Mouse (Mus musculus) forebrain, embryonic 10.5 days (tissue): ENCODE measurements around the gene Bscl2. TPM values are rescaled to one million over a fixed set of nuclear protein-coding genes. Genes with fewer than 3 reads are reported as not detected.
"Not testable (repeated sequence)": the region's sequence is repeated elsewhere in the genome, so short reads cannot be mapped to it uniquely, and the experiment has no call there.

Source experiments
- DNase-seq: peaks from one replicate; pipeline ENCODE4 v3.0.0-alpha.2; 2017; ENCODE audit warnings: low spot score; ENCODE audit errors: extremely low spot score
- H3K27ac ChIP-seq: fragments of 300-500 bp; sonication (generic); 2 replicates; pipeline ENCODE4 v1.5.1; 2016; ENCODE audit warnings: mild to moderate bottlenecking
- H3K27me3 ChIP-seq: fragments of 300-500 bp; sonication (generic); 2 replicates; pipeline ENCODE4 v1.6.1; 2016; ENCODE audit warnings: mild to moderate bottlenecking; ENCODE audit not compliant: poor library complexity, severe bottlenecking
- H3K36me3 ChIP-seq: fragments of 300-500 bp; sonication (generic); replicated peaks from 2 replicates; pipeline ENCODE4 v1.6.1; 2016; ENCODE audit warnings: mild to moderate bottlenecking, moderate library complexity
- H3K4me1 ChIP-seq: fragments of 300-500 bp; sonication (generic); 2 replicates; pipeline ENCODE4 v1.6.1; 2016
- H3K4me3 ChIP-seq: fragments of 300-500 bp; sonication (generic); 2 replicates; pipeline ENCODE4 v1.5.1; 2016; ENCODE audit warnings: mild to moderate bottlenecking, moderate library complexity
- H3K9me3 ChIP-seq: fragments of 300-500 bp; sonication (generic); 2 replicates; pipeline ENCODE4 v1.6.1; 2016; ENCODE audit warnings: mild to moderate bottlenecking, moderate library complexity
- WGBS: fragments of 180-500 bp; shearing (Covaris S2); methylation state at CpG from one replicate; pipeline ENCODE4 v1.1.7; 2016; 5-methylcytosine and 5-hydroxymethylcytosine counted together
- microRNA-seq: library from miRNA; unstranded; fragments of <30 nt; microRNA quantifications from one replicate; pipeline ENCODE4, GENCODE M21; 2017
- polyA plus RNA-seq: library from polyadenylated mRNA; unstranded; fragments of >200 nt; fragmentation: Nextera tagmentation; extraction: Ambion mirVana; gene quantifications from 2 replicates; pipeline ENCODE4 v1.2.1, GENCODE M21; 2016

Bscl2 gene
- polyA plus RNA-seq, 1 experiment from 2014 or later, result 48.0 TPM

DNA sequence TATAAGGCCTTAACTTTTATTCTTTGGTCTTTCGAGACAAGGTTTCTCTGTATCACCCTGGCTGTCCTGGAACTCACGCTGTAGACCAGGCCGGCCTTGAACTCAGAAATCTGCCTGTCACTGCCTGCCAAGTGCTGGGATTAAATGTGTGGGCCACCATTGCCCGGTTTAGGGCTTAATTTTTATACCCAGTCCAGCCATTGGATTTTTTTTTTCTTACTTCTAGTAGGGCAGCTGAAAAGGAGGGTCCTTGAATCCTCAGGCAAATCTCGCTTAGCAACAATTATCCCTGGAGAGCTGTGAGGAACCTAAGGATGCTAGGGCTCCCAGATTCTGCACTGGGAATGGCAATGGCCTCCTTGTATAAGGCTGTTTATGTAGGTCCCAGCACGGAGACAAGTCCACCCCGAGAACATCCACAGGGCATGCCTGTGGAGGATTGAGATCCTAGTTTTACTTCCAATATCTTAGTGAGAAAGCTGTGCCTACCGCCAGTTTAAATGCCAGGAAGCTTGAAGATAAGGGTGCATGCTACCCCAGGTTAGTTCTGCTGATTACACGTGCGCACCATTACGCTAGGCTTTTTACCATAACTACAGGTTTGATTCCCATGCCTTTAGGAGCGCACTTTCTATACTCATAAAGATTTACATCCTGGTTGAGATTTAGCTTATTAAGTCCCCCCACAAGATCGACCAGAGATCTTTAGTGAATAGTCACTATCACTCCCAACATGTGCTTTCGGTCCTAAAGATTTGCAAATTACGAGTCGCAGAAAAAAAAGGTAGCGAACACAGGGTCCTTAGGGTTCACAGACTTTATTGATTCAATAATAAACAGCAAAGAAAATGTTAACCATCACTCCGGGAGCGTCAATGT lies 50.6 kb downstream of the Bscl2 start:
- Histone ChIP-seq H3K9me3 (no peaks in the 10 kb centered on the region), H3K27me3 (no peaks in the 10 kb centered on the region), H3K27ac (peak overlapping the region; percentile 96), H3K4me1 (peaks cover 27% of the 10 kb centered on the region), H3K4me3 (peak overlapping the region; percentile 78), H3K36me3 (peaks cover 22% of the 10 kb centered on the region)
- no peak for DNase-seq
- 16% methylated on average over 19 of the region's 19 CpGs for WGBS

- DNase-seq, result peak; percentile 95
- WGBS, result under 1% methylated on average over 58 of the region's 58 CpGs
- H3K36me3 ChIP-seq, result peaks cover 22% of the 10 kb centered on the region
- H3K27ac ChIP-seq, result peak within 1 kb of the TSS; percentile 96
- H3K4me3 ChIP-seq, result peak within 1 kb of the TSS; percentile 78
- H3K9me3 ChIP-seq, result no peaks in the 10 kb centered on the region
- H3K4me1 ChIP-seq, result peaks cover 32% of the 10 kb centered on the region
- no peaks in the 10 kb centered on the region for H3K27me3 ChIP-seq
Observed at GRCm38 (mm10) chr19:8888511-8889385, 51.5 kb downstream of the Bscl2 start, which contains the start of the genes 1810009A15Rik and Gm49416. Gene 1810009A15Rik, plus strand, starts transcription at chr19:8888853. Gene Gm49416, plus strand, starts transcription at chr19:8888926.

DNA sequence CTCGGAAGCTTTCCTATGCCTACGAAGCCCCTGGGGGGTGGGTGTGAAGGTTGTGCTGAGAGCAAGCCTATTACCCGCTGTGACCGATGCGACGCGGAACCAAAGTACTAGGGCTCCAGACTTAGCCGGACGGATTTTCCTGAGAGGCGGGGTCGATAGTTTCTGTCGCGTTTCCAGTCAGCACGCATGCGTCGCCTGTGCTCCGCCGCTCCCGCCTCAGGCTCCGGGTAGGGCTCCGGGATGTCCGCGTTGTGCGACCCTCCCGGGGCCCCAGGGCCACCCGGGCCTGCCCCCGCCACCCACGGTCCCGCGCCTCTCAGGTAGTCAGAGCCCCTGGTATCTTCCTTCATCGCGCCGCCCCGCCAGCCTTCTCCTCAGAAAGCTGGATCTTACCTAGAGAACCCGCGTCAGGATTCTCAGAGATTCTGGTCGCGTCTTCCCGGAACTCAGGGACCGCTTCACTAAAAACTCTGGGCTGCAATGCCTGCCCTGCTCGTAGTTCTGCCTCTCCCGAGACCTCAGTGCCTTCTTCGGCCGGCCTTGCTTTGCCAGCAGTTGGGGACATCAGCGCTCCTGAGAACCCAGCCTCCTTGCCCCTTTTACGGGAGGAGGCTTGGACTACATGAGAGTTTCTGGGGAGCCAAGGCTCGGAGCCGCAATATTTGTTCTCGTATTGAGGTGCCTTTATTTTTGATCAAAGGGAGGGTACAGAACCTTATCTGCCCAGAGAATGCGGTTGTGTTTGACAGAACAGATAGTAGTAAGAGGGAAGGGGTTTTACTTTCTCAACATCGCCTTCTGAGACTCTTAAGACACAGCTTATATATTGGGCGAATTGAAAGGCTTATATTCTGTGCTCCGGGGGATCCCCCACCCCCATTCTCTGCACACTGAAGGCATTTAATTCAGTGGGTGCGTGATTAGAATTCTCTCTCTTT lies 55.8 kb downstream of the Bscl2 start, which contains the start of gene Ints5:
Gene Ints5, plus strand, starts transcription at position 177 of the 938 bp plus-strand sequence.
- Histone ChIP-seq H3K9me3 (no peaks in the 10 kb centered on the region), H3K4me1 (peaks cover 44% of the 10 kb centered on the region), H3K36me3 (peaks cover 53% of the 10 kb centered on the region), H3K27me3 (no peaks in the 10 kb centered on the region), H3K4me3 (peak within 1 kb of the TSS; percentile 84), H3K27ac (peak within 1 kb of the TSS; percentile 94)
- 4% methylated on average over 54 of the region's 54 CpGs for WGBS
- DNase-seq, result peak; percentile 83

- WGBS, result 97% methylated on average over 9 of the region's 9 CpGs
- H3K4me3 ChIP-seq, result peak overlapping the region; percentile 1; the same call in 1 of the 2 replicates
- H3K27ac ChIP-seq, result no peak overlapping the region
- no peak for DNase-seq
- peaks cover 50% of the 10 kb centered on the region for H3K4me1 ChIP-seq
- no peaks in the 10 kb centered on the region for H3K27me3 ChIP-seq
- no peaks in the 10 kb centered on the region for H3K9me3 ChIP-seq
- peaks cover 52% of the 10 kb centered on the region for H3K36me3 ChIP-seq
Observed at GRCm38 (mm10) chr19:8895397-8895960, 58.2 kb downstream of the Bscl2 start.

- H3K27ac ChIP-seq, H3K9me3 ChIP-seq, DNase-seq, H3K27me3 ChIP-seq: not testable (repeated sequence)
- Histone ChIP-seq H3K4me1 (peaks cover 50% of the 10 kb centered on the region), H3K4me3 (peak overlapping the region; percentile 1; the same call in 1 of the 2 replicates), H3K36me3 (peaks cover 52% of the 10 kb centered on the region)
- 92% methylated on average over 5 of the region's 5 CpGs for WGBS
Observed at GRCm38 (mm10) chr19:8896231-8896630, 59.0 kb downstream of the Bscl2 start.

- Histone ChIP-seq H3K36me3 (peaks cover 57% of the 10 kb centered on the region), H3K4me1 (peaks cover 48% of the 10 kb centered on the region), H3K27ac (peak overlapping the region; percentile 96), H3K4me3 (peak overlapping the region; percentile 94)
- not testable (repeated sequence) for H3K9me3 ChIP-seq, H3K27me3 ChIP-seq
- 34% methylated on average over 21 of the region's 21 CpGs for WGBS
- DNase-seq, result peak; percentile 55
Observed at GRCm38 (mm10) chr19:8897211-8897864, 60.1 kb downstream of the Bscl2 start.

GRCm38 (mm10) chr19:8897865-8898495 lies 60.7 kb downstream of the Bscl2 start, which contains the start of gene Ganab:
Gene Ganab, plus strand, starts transcription at chr19:8898071.
- H3K36me3 ChIP-seq, result peaks cover 63% of the 10 kb centered on the region
- H3K27ac ChIP-seq, result peak within 1 kb of the TSS; percentile 96
- under 1% methylated on average over 53 of the region's 53 CpGs for WGBS
- no peaks in the 10 kb centered on the region for H3K9me3 ChIP-seq
- peak; percentile 98 for DNase-seq
- peaks cover 44% of the 10 kb centered on the region for H3K4me1 ChIP-seq
- no peaks in the 10 kb centered on the region for H3K27me3 ChIP-seq
- H3K4me3 ChIP-seq, result peak within 1 kb of the TSS; percentile 94

Small RNAs within 50 kb of the gene (microRNA-seq; reads per million reads assigned to microRNA genes)
- not detected for gene Mir5136

Other genes with a start within 250 kb of the Bscl2 start
- 0.06 TPM in 1 of 2 replicates, not detected in the other for gene Slc22a8, start 246.2 kb upstream of the Bscl2 start, polyA plus RNA-seq
- gene Slc22a6, start 219.4 kb upstream of the Bscl2 start, polyA plus RNA-seq, result 0.06 TPM in 1 of 2 replicates, not detected in the other
- gene Chrm1, start 173.7 kb upstream of the Bscl2 start, polyA plus RNA-seq, result not detected in 2 replicates
- gene Slc3a2, start 114.1 kb upstream of the Bscl2 start, polyA plus RNA-seq, result 136 and 149 TPM in 2 replicates
- 120 and 126 TPM in 2 replicates for gene Wdr74, start 101.6 kb upstream of the Bscl2 start, polyA plus RNA-seq
- 3.4 and 3.7 TPM in 2 replicates for gene 1700092M07Rik, start 96.7 kb upstream of the Bscl2 start, polyA plus RNA-seq
- 86.8 and 87.8 TPM in 2 replicates for gene Stx5a, start 96.1 kb upstream of the Bscl2 start, polyA plus RNA-seq
- 254 and 275 TPM in 2 replicates for gene Nxf1, start 80.4 kb upstream of the Bscl2 start, polyA plus RNA-seq
- gene Tmem223, start 66.5 kb upstream of the Bscl2 start, polyA plus RNA-seq, result 170 TPM in 2 replicates
- 47.4 and 49.5 TPM in 2 replicates for gene Tmem179b, start 63.0 kb upstream of the Bscl2 start, polyA plus RNA-seq
- gene Taf6l, start 51.0 kb upstream of the Bscl2 start, polyA plus RNA-seq, result 48.6 and 49.4 TPM in 2 replicates
- gene Polr2g, start 38.9 kb upstream of the Bscl2 start, polyA plus RNA-seq, result 173 and 180 TPM in 2 replicates
- gene Zbtb3, start 34.9 kb upstream of the Bscl2 start, polyA plus RNA-seq, result 6.6 and 6.8 TPM in 2 replicates
- gene Ttc9c, start 18.1 kb upstream of the Bscl2 start, polyA plus RNA-seq, result 82.5 and 85.5 TPM in 2 replicates
- 4.9 and 5.4 TPM in 2 replicates for gene Hnrnpul2, start 17.5 kb upstream of the Bscl2 start, polyA plus RNA-seq
- not detected in 2 replicates for gene AC129217.1, start 7.7 kb upstream of the Bscl2 start, polyA plus RNA-seq
- gene Gng3, start 1.7 kb downstream of the Bscl2 start, polyA plus RNA-seq, result 27.8 and 31.7 TPM in 2 replicates
- 0.36 and 0.99 TPM in 2 replicates for gene Lrrn4cl, start 13.3 kb downstream of the Bscl2 start, polyA plus RNA-seq
- gene Ubxn1, start 34.0 kb downstream of the Bscl2 start, polyA plus RNA-seq, result 208 and 212 TPM in 2 replicates
- gene Uqcc3, start 43.5 kb downstream of the Bscl2 start, polyA plus RNA-seq, result 53.2 and 55.5 TPM in 2 replicates
- gene Lbhd1, start 46.3 kb downstream of the Bscl2 start, polyA plus RNA-seq, result 125 and 130 TPM in 2 replicates
- gene Gm49403, start 46.5 kb downstream of the Bscl2 start, polyA plus RNA-seq, result not detected in 2 replicates
- 178 and 183 TPM in 2 replicates for gene 1810009A15Rik, start 51.4 kb downstream of the Bscl2 start, polyA plus RNA-seq
- 0.20 and 0.37 TPM in 2 replicates for gene Gm49416, start 51.5 kb downstream of the Bscl2 start, polyA plus RNA-seq
- 59.9 and 61.4 TPM in 2 replicates for gene Ints5, start 55.5 kb downstream of the Bscl2 start, polyA plus RNA-seq
- gene Ganab, start 60.6 kb downstream of the Bscl2 start, polyA plus RNA-seq, result 118 and 121 TPM in 2 replicates
- gene B3gat3, start 82.9 kb downstream of the Bscl2 start, polyA plus RNA-seq, result 49.6 and 52.2 TPM in 2 replicates
- 3.7 and 3.9 TPM in 2 replicates for gene Rom1, start 91.9 kb downstream of the Bscl2 start, polyA plus RNA-seq
- 24.0 and 25.7 TPM in 2 replicates for gene Eml3, start 92.1 kb downstream of the Bscl2 start, polyA plus RNA-seq
- 202 and 206 TPM in 2 replicates for gene Mta2, start 104.4 kb downstream of the Bscl2 start, polyA plus RNA-seq
- 40.2 and 49.1 TPM in 2 replicates for gene Tut1, start 116.4 kb downstream of the Bscl2 start, polyA plus RNA-seq
- 559 and 563 TPM in 2 replicates for gene Eef1g, start 129.6 kb downstream of the Bscl2 start, polyA plus RNA-seq
- gene Ahnak, start 151.8 kb downstream of the Bscl2 start, polyA plus RNA-seq, result 6.5 and 7.1 TPM in 2 replicates